Mouse (Mus musculus) erythroblast, embryonic 14.5 days (primary cell): Measurements from ENCODE around the gene Erg.

Experiments used
- GATA1 ChIP-seq: IDR thresholded peaks from 2 replicates; pipeline ENCODE4 v1.6.1; 2012; ENCODE audit warnings: low read length, inconsistent platforms, mixed read lengths
- TAL1 ChIP-seq: IDR thresholded peaks from 3 replicates; pipeline ENCODE4 v1.6.1; 2012; ENCODE audit warnings: low read length, inconsistent platforms, mixed read lengths

GRCm38 (mm10) chr16:95348555-95348954, 237.8 kb downstream of the Erg start:
- TF ChIP-seq GATA1 (no peak), TAL1 (no peak)
